Mouse (Mus musculus) brain, embryonic 14.5 days (tissue): ENCODE results near the gene Sub1.

Experiments
- CTCF ChIP-seq: fragments of 200-500 bp; IDR thresholded peaks from 2 replicates; pipeline ENCODE4 v1.5.1; 2012; ENCODE audit warnings: inconsistent platforms, mild to moderate bottlenecking, moderate library complexity, borderline replicate concordance; ENCODE audit not compliant: insufficient read depth, insufficient read length; ENCODE audit errors: extremely low read depth
- POLR2A ChIP-seq: fragments of 200-500 bp; IDR thresholded peaks from 2 replicates; pipeline ENCODE4 v1.6.1; 2012; ENCODE audit warnings: mild to moderate bottlenecking, inconsistent platforms, borderline replicate concordance; ENCODE audit not compliant: poor library complexity, insufficient read depth, insufficient read length, severe bottlenecking; ENCODE audit errors: extremely low read depth

GRCm38 (mm10) chr15:11970621-11971020, 26.2 kb downstream of the Sub1 start:
- no peak for TF ChIP-seq POLR2A
- TF ChIP-seq CTCF, result no peak
